Mouse (Mus musculus) forebrain, embryonic 14.5 days (tissue): Measurements from ENCODE around the gene Hdgfl2. TPM values are rescaled to one million over a fixed set of nuclear protein-coding genes. Genes with fewer than 3 reads are reported as not detected.

Experiments
- ATAC-seq: fragments of 200-750 bp; cut with Nextera tagmentation; 2 replicates; pipeline ENCODE4 v1.8.0; 2017; ENCODE audit warnings: mild to moderate bottlenecking, moderate library complexity
- DNase-seq: peaks from one replicate; pipeline ENCODE4 v3.0.0-alpha.2; 2015; ENCODE audit warnings: low spot score
- H3K27ac ChIP-seq: fragments of 300-500 bp; sonication (generic); 2 replicates; pipeline ENCODE4 v1.5.1; 2014; ENCODE audit warnings: low read depth, mild to moderate bottlenecking, control low read depth, low read length, moderate library complexity
- H3K27me3 ChIP-seq: fragments of 300-500 bp; sonication (generic); replicated peaks from 2 replicates; pipeline ENCODE4 v1.6.1; 2014; ENCODE audit warnings: low read length, control low read depth, mixed read lengths; ENCODE audit not compliant: control insufficient read depth, insufficient read depth
- H3K36me3 ChIP-seq: fragments of 300-500 bp; sonication (generic); 2 replicates; pipeline ENCODE4 v1.6.1; 2014; ENCODE audit warnings: low read length, control low read depth; ENCODE audit not compliant: control insufficient read depth, insufficient read depth
- H3K4me1 ChIP-seq: fragments of 300-500 bp; sonication (generic); 2 replicates; pipeline ENCODE4 v1.6.1; 2014; ENCODE audit warnings: antibody characterized with exemption, low read length, control low read depth; ENCODE audit not compliant: control insufficient read depth, insufficient read depth
- H3K4me2 ChIP-seq: fragments of 300-500 bp; sonication (generic); 2 replicates; pipeline ENCODE4 v1.6.1; 2014; ENCODE audit warnings: mild to moderate bottlenecking, control low read depth, low read length
- H3K4me3 ChIP-seq: fragments of 300-500 bp; sonication (generic); 2 replicates; pipeline ENCODE4 v1.5.1; 2014; ENCODE audit warnings: low read depth, low read length, control low read depth
- H3K9ac ChIP-seq: fragments of 300-500 bp; sonication (generic); 2 replicates; pipeline ENCODE4 v1.6.1; 2014; ENCODE audit warnings: mild to moderate bottlenecking, low read length, control low read depth, moderate library complexity
- H3K9me3 ChIP-seq: fragments of 300-500 bp; sonication (generic); replicated peaks from 2 replicates; pipeline ENCODE4 v1.6.1; 2016; ENCODE audit warnings: low read length, control low read depth, mixed read lengths; ENCODE audit not compliant: control insufficient read depth
- WGBS: fragments of 180-500 bp; shearing (Covaris S2); extraction: QIAGEN DNeasy Blood & Tissue Kit; methylation state at CpG from one replicate; pipeline ENCODE4 v1.1.7; 2014; 5-methylcytosine and 5-hydroxymethylcytosine counted together
- polyA plus RNA-seq: library from polyadenylated mRNA; unstranded; fragments of >200 nt; fragmentation: Nextera tagmentation; extraction: Ambion mirVana; gene quantifications from 2 replicates; pipeline ENCODE4 v1.2.1, GENCODE M21; 2014

Hdgfl2 gene
- 81.5 and 109 TPM in 2 replicates for polyA plus RNA-seq

GRCm38 (mm10) chr17:56078880-56079795 lies at the start of gene Hdgfl2:
TSS of gene Hdgfl2 (plus strand) at chr17:56079634.
- ATAC-seq (peak; percentile 91), DNase-seq (peak; percentile 100)
- no peaks in the 10 kb centered on the region for H3K27me3 ChIP-seq
- H3K4me2 ChIP-seq: peak within 1 kb of the TSS; percentile 99
- H3K4me3 ChIP-seq: peak within 1 kb of the TSS; percentile 89
- peaks cover 18% of the 10 kb centered on the region for H3K36me3 ChIP-seq
- H3K9me3 ChIP-seq: no peaks in the 10 kb centered on the region
- WGBS: under 1% methylated on average over 61 of the region's 61 CpGs
- H3K27ac ChIP-seq: 0 out of 2 replicates have a peak within 1 kb of the TSS, but pooled peaks have one; percentile 21
- H3K9ac ChIP-seq: peak within 1 kb of the TSS; percentile 89
- H3K4me1 ChIP-seq: peaks cover 22% of the 10 kb centered on the region

DNA sequence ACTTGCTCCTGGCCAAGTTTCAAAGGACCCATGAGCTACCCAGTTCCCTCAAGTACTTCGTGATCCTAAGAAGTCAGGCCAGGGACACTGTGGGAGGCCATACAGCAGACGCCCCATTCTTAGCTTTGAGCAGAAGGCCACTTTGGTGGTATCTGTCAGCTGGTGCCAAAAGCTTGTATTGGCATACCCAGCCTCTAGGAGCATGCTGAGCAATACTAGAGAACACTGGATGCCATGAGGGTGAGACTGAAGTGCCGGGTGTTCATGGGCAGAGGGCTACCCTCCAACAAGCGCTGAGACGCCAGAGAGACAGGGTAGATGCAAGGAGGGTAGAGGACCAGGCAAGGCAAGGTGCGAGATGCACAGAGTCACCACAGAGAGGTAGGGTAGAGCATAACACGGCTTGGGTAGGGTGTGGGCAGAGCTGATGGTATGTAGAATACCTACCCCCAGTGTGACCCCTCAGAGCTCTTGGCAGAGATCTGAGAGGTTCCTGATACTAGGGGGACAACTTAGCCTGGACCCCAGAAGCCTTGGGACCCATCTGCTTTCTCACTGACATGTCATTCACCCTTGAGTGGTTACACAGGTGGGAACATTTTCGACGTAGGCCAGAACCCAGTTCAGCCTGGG lies 49.1 kb upstream of the Hdgfl2 start:
- WGBS: 92% methylated on average over 9 of the region's 9 CpGs
- DNase-seq (no peak), ATAC-seq (no peak)
- Histone ChIP-seq H3K4me2 (no peak overlapping the region), H3K4me1 (peaks cover 4% of the 10 kb centered on the region; the same call in 1 of the 2 replicates), H3K9ac (no peak overlapping the region), H3K4me3 (no peak overlapping the region), H3K36me3 (peaks cover 42% of the 10 kb centered on the region), H3K27ac (no peak overlapping the region), H3K27me3 (no peaks in the 10 kb centered on the region), H3K9me3 (no peaks in the 10 kb centered on the region)

- H3K4me2 ChIP-seq: no peak overlapping the region
- H3K36me3 ChIP-seq: peaks cover 42% of the 10 kb centered on the region
- H3K27ac ChIP-seq: no peak overlapping the region
- peaks cover 8% of the 10 kb centered on the region; the same call in 1 of the 2 replicates for H3K4me1 ChIP-seq
- H3K27me3 ChIP-seq: no peaks in the 10 kb centered on the region
- H3K9me3 ChIP-seq: no peaks in the 10 kb centered on the region
- WGBS: 77% methylated on average over 5 of the region's 5 CpGs
- no peak overlapping the region for H3K9ac ChIP-seq
- no peak for DNase-seq
- no peak for ATAC-seq
- no peak overlapping the region for H3K4me3 ChIP-seq
Measured at GRCm38 (mm10) chr17:56030919-56031318, 48.5 kb upstream of the Hdgfl2 start.

DNA sequence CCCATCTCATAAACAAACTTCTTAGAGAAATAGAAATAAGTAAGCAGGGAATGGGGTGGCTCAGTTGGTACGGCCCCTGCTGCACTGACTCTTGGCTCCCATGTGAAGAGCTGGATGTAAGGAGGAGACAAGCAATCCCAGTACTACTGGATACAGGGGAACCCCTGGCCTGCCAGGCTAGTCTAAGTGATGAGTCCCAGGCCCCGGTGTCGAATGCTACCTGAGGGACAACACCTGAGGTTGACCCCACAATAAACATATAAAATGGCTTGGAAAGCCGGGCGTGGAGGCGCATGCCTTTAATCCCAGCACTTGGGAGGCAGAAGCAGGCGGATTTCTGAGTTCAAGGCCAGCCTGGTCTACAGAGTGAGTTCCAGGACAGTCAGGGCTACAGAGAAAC lies 48.0 kb upstream of the Hdgfl2 start:
- H3K4me1 ChIP-seq: peaks cover 8% of the 10 kb centered on the region; the same call in 1 of the 2 replicates
- WGBS: 95% methylated on average over 7 of the region's 7 CpGs
- H3K4me2 ChIP-seq: no peak overlapping the region
- DNase-seq (no peak), ATAC-seq (no peak)
- H3K4me3 ChIP-seq: no peak overlapping the region
- H3K27ac ChIP-seq: no peak overlapping the region
- H3K9me3 ChIP-seq: no peaks in the 10 kb centered on the region
- no peak overlapping the region for H3K9ac ChIP-seq
- H3K27me3 ChIP-seq: no peaks in the 10 kb centered on the region
- H3K36me3 ChIP-seq: peaks cover 42% of the 10 kb centered on the region

GRCm38 (mm10) chr17:56032127-56032733 lies 47.2 kb upstream of the Hdgfl2 start:
- H3K4me2 ChIP-seq: no peak overlapping the region
- peaks cover 42% of the 10 kb centered on the region for H3K36me3 ChIP-seq
- no peak overlapping the region for H3K4me3 ChIP-seq
- H3K4me1 ChIP-seq: peaks cover 8% of the 10 kb centered on the region; the same call in 1 of the 2 replicates
- no peak overlapping the region for H3K27ac ChIP-seq
- DNase-seq (no peak), ATAC-seq (no peak)
- H3K9ac ChIP-seq: no peak overlapping the region
- H3K27me3 ChIP-seq: no peaks in the 10 kb centered on the region
- 74% methylated on average over 6 of the region's 6 CpGs for WGBS
- no peaks in the 10 kb centered on the region for H3K9me3 ChIP-seq

DNA sequence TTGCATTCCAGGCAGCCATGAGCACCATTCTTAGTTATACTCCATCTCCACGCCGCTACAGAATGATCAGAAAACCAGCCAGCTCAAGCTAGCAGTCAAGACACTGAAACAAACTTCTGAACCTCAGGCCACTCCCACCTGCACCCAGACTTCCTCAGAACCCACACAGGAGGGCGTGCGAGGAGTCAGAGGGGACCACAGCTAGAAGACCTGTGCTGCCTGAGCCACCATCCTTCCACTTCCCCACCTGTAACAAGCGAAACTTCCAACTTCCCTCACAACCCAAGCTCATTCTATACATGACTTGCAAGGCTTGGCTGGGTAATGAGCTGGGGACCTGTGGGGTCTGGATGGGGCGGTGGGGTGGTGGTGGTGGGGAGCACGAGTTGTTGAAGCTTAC lies 46.6 kb upstream of the Hdgfl2 start:
- Histone ChIP-seq H3K4me1 (peaks cover 8% of the 10 kb centered on the region; the same call in 1 of the 2 replicates), H3K36me3 (peaks cover 42% of the 10 kb centered on the region), H3K4me2 (no peak overlapping the region), H3K4me3 (no peak overlapping the region), H3K27me3 (no peaks in the 10 kb centered on the region), H3K27ac (no peak overlapping the region), H3K9me3 (no peaks in the 10 kb centered on the region), H3K9ac (no peak overlapping the region)
- 72% methylated on average over 7 of the region's 7 CpGs for WGBS
- no peak for ATAC-seq
- DNase-seq: no peak

DNA sequence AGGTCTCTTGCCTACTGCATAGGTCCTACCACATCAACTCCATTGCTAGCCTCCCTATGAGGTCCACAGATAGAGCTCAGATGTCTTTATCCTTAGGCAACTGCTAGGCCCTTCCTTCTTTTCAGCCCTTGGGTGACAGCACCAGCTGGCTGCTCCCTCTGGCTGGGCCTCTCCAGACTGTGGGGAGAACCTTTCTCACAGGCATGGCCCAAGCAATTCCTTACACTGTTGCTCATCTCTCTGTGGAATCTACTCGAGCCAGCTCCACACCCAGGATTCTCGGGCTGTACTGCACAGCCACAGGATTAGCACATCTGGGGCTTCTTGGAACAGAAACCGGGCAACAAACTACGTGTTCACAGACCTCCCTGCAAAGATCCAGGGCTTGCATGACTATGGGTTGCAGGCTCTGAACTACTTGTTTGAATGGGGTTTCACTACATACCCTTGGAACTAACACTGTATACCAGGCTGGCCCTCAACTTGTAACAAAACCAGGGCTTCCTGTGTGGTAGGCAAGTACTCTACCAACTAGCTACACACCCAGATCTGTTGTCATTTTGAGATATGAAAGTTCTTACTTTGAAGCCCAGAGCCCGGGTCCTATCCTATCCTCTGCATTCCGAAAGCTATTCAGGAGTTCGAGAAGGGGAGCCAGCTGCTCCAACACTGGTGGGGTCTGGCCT lies 45.3 kb upstream of the Hdgfl2 start:
- H3K27me3 ChIP-seq: no peaks in the 10 kb centered on the region
- H3K36me3 ChIP-seq: peaks cover 33% of the 10 kb centered on the region
- no peak overlapping the region for H3K4me3 ChIP-seq
- H3K4me1 ChIP-seq: peaks cover 8% of the 10 kb centered on the region; the same call in 1 of the 2 replicates
- H3K9me3 ChIP-seq: no peaks in the 10 kb centered on the region
- 88% methylated on average over 7 of the region's 7 CpGs for WGBS
- H3K27ac ChIP-seq: no peak overlapping the region
- DNase-seq (no peak), ATAC-seq (no peak)
- no peak overlapping the region for H3K4me2 ChIP-seq
- H3K9ac ChIP-seq: no peak overlapping the region

DNA sequence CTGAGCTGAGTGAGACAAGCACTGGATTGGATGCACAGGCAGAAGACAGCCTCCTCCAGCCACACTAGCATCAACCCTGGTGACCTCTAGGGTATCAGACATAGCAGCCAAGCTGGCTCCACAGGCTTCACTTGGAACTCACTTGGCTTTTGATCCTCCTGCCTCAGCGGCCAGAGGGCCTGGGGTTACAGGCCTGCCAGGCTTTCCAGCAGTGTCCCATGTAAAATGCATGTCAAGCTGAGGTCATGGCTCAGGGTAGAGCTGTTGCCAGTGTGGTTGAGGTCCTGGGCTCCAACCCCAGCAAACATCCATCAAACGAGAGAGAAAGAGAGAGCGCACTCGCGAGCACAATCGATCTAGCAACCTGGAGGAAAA lies 44.7 kb upstream of the Hdgfl2 start:
- ATAC-seq (no peak), DNase-seq (no peak)
- no peaks in the 10 kb centered on the region for H3K9me3 ChIP-seq
- peaks cover 8% of the 10 kb centered on the region; the same call in 1 of the 2 replicates for H3K4me1 ChIP-seq
- no peaks in the 10 kb centered on the region for H3K27me3 ChIP-seq
- H3K27ac ChIP-seq: no peak overlapping the region
- H3K4me3 ChIP-seq: no peak overlapping the region
- H3K9ac ChIP-seq: peak overlapping the region; percentile 89; the same call in 1 of the 2 replicates
- H3K4me2 ChIP-seq: peak overlapping the region; percentile 63
- WGBS: 91% methylated on average over 6 of the region's 6 CpGs
- peaks cover 29% of the 10 kb centered on the region for H3K36me3 ChIP-seq
